Mouse (Mus musculus) embryo, embryonic 9.5 days (tissue): ENCODE results near the gene Tm7sf2.

Experiments
- DNase-seq: peaks from one replicate; pipeline ENCODE4 v3.0.0-alpha.2; 2017; ENCODE audit errors: extremely low spot score

Tm7sf2 gene

GRCm38 (mm10) chr19:6067724-6068415, at the start of gene Tm7sf2:
Gene Tm7sf2, minus strand, starts transcription at chr19:6068373.
- peak; percentile 89 for DNase-seq

- DNase-seq = no peak
Measured at GRCm38 (mm10) chr19:6117346-6117985, 49.3 kb upstream of the Tm7sf2 start.

GRCm38 (mm10) chr19:6116113-6116850, 48.1 kb upstream of the Tm7sf2 start:
- DNase-seq = no peak

GRCm38 (mm10) chr19:6113116-6113515, 44.9 kb upstream of the Tm7sf2 start:
- DNase-seq = no peak

- DNase-seq = no peak
Measured at GRCm38 (mm10) chr19:6105586-6105985, 37.4 kb upstream of the Tm7sf2 start, which contains the start of gene Naaladl1. Gene Naaladl1, plus strand, starts transcription at chr19:6105782.

- no peak for DNase-seq
Measured at GRCm38 (mm10) chr19:6104476-6104875, 36.3 kb upstream of the Tm7sf2 start.

- DNase-seq = no peak
Measured at GRCm38 (mm10) chr19:6102169-6102853, 34.1 kb upstream of the Tm7sf2 start.

GRCm38 (mm10) chr19:6101186-6101585, 33.0 kb upstream of the Tm7sf2 start:
- DNase-seq = no peak

- no peak for DNase-seq
Measured at GRCm38 (mm10) chr19:6097847-6098246, 29.7 kb upstream of the Tm7sf2 start.

GRCm38 (mm10) chr19:6094119-6094518, 25.9 kb upstream of the Tm7sf2 start, which contains the start of gene AC131692.1:
Gene AC131692.1, plus strand, starts transcription at chr19:6094419.
- no peak for DNase-seq

- no peak for DNase-seq
Measured at GRCm38 (mm10) chr19:6088841-6089240, 20.7 kb upstream of the Tm7sf2 start.

- peak; percentile 76 for DNase-seq
Measured at GRCm38 (mm10) chr19:6085417-6085879, 17.3 kb upstream of the Tm7sf2 start.

GRCm38 (mm10) chr19:6084478-6085248, 16.5 kb upstream of the Tm7sf2 start, which contains the start of the genes Zfpl1 and Cdca5:
Gene Zfpl1, minus strand, starts transcription at chr19:6084956.
Gene Cdca5, plus strand, starts transcription at chr19:6084983.
- DNase-seq = peak; percentile 97

GRCm38 (mm10) chr19:6082156-6082555, 14.0 kb upstream of the Tm7sf2 start, which contains the start of gene Gm28374:
Gene Gm28374, minus strand, starts transcription at chr19:6082256.
- DNase-seq = no peak

GRCm38 (mm10) chr19:6079983-6080480, 11.9 kb upstream of the Tm7sf2 start, which contains the start of gene Tmem262:
Gene Tmem262, plus strand, starts transcription at chr19:6080033.
- no peak for DNase-seq

GRCm38 (mm10) chr19:6076564-6077393, 8.6 kb upstream of the Tm7sf2 start, which contains the start of gene Vps51:
Gene Vps51, minus strand, starts transcription at chr19:6077231.
- DNase-seq = peak; percentile 91

GRCm38 (mm10) chr19:6073889-6074288, 5.7 kb upstream of the Tm7sf2 start:
- DNase-seq = no peak

- DNase-seq = no peak
Measured at GRCm38 (mm10) chr19:6071261-6071660, 3.1 kb upstream of the Tm7sf2 start.

- no peak for DNase-seq
Measured at GRCm38 (mm10) chr19:6070571-6071250, 2.5 kb upstream of the Tm7sf2 start.
